ENCODE assay signal across 11 mouse cellular contexts in genomic region chr2:24717461-24717860, GRCm38 (mm10). TPM values are rescaled to one million over a fixed set of nuclear protein-coding genes. Genes with fewer than 3 reads are reported as not detected.
DNase-seq lines count a peak whose midpoint lies in the region; TF ChIP-seq lines count a peak whose summit lies in the region.
"Had no signal": no experiment of that assay in that cellular context is flagged by ENCODE, and none has a peak within 500 bp of the region (broad histone marks: within the 10 kb centered on the region; RNA-seq: fewer than 3 reads in every experiment).

No protein-coding gene starts in this region.

- no peak overlapping the region for H3K4me3 ChIP-seq in left cerebral cortex, adult 2 months
- H3K4me3 ChIP-seq: hindbrain, embryonic 12.5 days had no signal

- DNase-seq in heart, adult 11 months = peak; percentile 77
- DNase-seq in heart, postnatal 4 days = no peak
- peak; percentile 82 for DNase-seq in right cerebral cortex, adult 18-20 months
- DNase-seq in right cerebral cortex, postnatal 4 days = no peak
- peak; percentile 35 to 64 for DNase-seq in left cerebral cortex, adult 2 months (ENCODE audit: extremely low spot score in 1 of 2, low spot score in 2 of 2)
- no peak for DNase-seq in adipocyte (ENCODE audit: low spot score)
- no peak for DNase-seq in urinary bladder, postnatal 10 days (ENCODE audit: low spot score)
- no peak for DNase-seq in thymus, postnatal 0 days (ENCODE audit: low spot score)
- DNase-seq: liver, postnatal 0 days had no signal

- H3K27ac ChIP-seq in left cerebral cortex, adult 2 months = peak overlapping the region; percentile 52; the same call in 1 of the 2 replicates
- H3K27ac ChIP-seq: hindbrain, embryonic 12.5 days had no signal

- no peak for TF ChIP-seq CTCF in left cerebral cortex, adult 2 months (IDR thresholded peaks at IDR 0.05)

- intact Hi-C loops in left cerebral cortex, adult 2 months (cut with DNase I) = no loop called here

RNA-seq across cellular contexts. Expression of gene Cacna1b, which starts 45.5 kb away (rescaled TPM):
- under 1 TPM; 0.21 to 0.27 TPM for total RNA-seq in heart, postnatal 4 days (2021)
- 10 to 100 TPM; 84.1 to 91.8 TPM for total RNA-seq in left cerebral cortex, adult 2 months (2021)
- polyA plus RNA-seq in thymus, postnatal 0 days (2015; fragmentation: Nextera tagmentation; extraction: Ambion mirVana) = 0.46 and 0.48 TPM in 2 replicates
- total RNA-seq: MEL had no signal

Comparison
In these comparisons a context has a peak if more than half of its experiments do, and no peak if none do; other contexts are left out.
1. DNase-seq: peak in heart, adult 11 months (single experiment), right cerebral cortex, adult 18-20 months (single experiment) and left cerebral cortex, adult 2 months (2 of 2); none in heart, postnatal 4 days (single experiment), right cerebral cortex, postnatal 4 days (single experiment), adipocyte (single experiment), urinary bladder, postnatal 10 days (single experiment) and thymus, postnatal 0 days (single experiment).
2. RNA of gene Cacna1b, which starts 45.5 kb away (total RNA-seq): 84.1 to 91.8 TPM in left cerebral cortex, adult 2 months; 0.21 to 0.27 TPM in heart, postnatal 4 days; every median in the first group is over 10 times any median in the second.